Mouse (Mus musculus) testis, adult 2 months (tissue): ENCODE measurements around the gene Npnt.

ENCODE experiments used
- CTCF ChIP-seq: fragments of 200-500 bp; IDR thresholded peaks from 2 replicates; pipeline ENCODE4 v1.5.1; 2012; ENCODE audit warnings: low read depth, mild to moderate bottlenecking, inconsistent platforms, low read length, moderate library complexity; ENCODE audit not compliant: control insufficient read depth, insufficient read depth, insufficient replicate concordance
- POLR2A ChIP-seq: fragments of 200-500 bp; IDR thresholded peaks from 2 replicates; pipeline ENCODE4 v1.6.1; 2012; ENCODE audit warnings: low read depth, mild to moderate bottlenecking, inconsistent platforms, low read length, moderate library complexity; ENCODE audit not compliant: control insufficient read depth

DNA sequence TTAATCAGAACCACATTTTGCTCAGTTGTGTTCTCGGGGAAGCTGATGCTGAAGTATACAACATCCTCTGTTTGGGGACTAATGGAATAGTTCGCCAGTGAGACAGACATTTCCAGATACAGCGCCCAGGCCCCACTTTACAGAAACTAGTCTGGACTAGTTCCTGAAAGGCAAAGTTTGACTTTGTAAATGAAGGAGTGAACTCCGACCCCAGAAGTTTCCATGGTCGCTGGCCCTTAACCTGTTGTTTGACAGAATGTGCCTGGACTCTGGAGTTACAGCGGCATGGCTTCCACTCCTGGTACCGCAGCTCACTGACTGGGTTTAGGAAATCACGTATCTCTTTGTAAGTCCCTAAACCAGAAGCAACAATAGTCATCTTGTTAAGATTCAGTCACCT, 89.3 kb downstream of the Npnt start:
- TF ChIP-seq POLR2A (no peak), CTCF (no peak)
